Mouse (Mus musculus) heart, adult 18-20 months (tissue): ENCODE measurements around the gene Amdhd1. TPM values are rescaled to one million over a fixed set of nuclear protein-coding genes. Genes with fewer than 3 reads are reported as not detected.
"Not testable (repeated sequence)": the region's sequence is repeated elsewhere in the genome, so short reads cannot be mapped to it uniquely, and the experiment has no call there.

Source experiments
- DNase-seq, 2 experiments: peaks; one replicate each; pipeline ENCODE4 v3.0.0; 2021 to 2022; ENCODE audit warnings: mixed read lengths in 1 of 2
- long read RNA-seq, 2 experiments: library from polyadenylated mRNA; stranded (forward); transcript quantifications; one replicate each; pipeline ENCODE4 v2.0.0; 2021
- total RNA-seq, 2 experiments: library from RNA; stranded (reverse); gene quantifications; 2 replicates each; pipeline ENCODE4 v1.2.3; 2021

The Amdhd1 gene
- total RNA-seq = not detected
- long read RNA-seq, experiment 1 = 0 reads
- long read RNA-seq, experiment 2 = 0 reads

- DNase-seq = peak; percentile 83 to 85
Observed at GRCm38 (mm10) chr10:93539775-93540430, at the start of gene Amdhd1. TSS of gene Amdhd1 (minus strand) at chr10:93540033.

DNA sequence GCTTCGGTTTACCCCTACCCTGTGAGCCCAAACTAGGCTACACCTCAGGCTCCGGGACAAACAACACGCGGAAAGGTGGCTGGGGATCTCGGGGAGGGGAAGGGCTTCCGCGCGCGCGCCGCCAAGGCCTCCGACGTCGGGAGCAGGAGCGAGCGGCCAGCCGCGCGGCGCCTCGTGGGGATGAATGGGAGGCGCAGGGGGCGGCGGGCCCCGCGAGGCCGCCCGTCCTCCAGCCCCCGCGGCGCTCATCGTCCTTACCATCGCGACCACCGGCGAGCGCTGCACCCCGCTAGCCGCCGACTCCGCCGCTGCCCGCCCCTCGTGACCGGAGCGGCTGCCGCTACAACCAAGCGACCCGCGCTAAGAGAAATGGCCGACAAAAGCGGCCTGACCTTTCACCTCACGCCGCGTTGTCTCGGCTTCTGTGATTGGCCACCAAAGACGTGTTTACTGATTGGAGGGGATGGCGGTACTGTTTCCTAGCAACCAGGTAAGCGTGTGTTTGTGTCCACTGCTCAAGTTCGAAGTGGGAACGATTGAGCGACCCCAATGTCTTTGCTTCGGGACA, 49.5 kb upstream of the Amdhd1 start, which contains the start of gene Snrpf:
Gene Snrpf (minus strand): TSS at position 426 of the 568 bp plus-strand sequence.
- peak; percentile 94 to 98 for DNase-seq

DNA sequence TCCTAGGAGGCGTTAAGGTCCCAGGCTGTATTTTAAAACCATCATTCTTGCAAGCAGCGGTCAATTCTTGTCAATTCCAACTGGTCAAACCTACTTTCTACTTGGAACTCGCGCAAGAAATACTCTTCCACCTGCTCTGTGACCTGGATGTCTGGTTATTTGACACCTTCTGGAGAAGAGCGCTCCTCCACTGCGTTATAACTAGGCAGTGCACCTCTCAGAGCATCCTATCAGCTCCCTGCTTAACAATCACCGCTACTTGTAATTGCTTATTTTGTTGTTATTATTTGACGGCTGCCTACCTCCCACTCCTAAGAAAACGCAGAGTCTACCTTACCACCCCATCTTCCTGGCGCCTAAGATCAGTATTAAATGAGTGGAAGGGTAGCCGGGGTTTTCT, 49.0 kb upstream of the Amdhd1 start:
- peak in 1 of 2 experiments; percentile 10 for DNase-seq

DNA sequence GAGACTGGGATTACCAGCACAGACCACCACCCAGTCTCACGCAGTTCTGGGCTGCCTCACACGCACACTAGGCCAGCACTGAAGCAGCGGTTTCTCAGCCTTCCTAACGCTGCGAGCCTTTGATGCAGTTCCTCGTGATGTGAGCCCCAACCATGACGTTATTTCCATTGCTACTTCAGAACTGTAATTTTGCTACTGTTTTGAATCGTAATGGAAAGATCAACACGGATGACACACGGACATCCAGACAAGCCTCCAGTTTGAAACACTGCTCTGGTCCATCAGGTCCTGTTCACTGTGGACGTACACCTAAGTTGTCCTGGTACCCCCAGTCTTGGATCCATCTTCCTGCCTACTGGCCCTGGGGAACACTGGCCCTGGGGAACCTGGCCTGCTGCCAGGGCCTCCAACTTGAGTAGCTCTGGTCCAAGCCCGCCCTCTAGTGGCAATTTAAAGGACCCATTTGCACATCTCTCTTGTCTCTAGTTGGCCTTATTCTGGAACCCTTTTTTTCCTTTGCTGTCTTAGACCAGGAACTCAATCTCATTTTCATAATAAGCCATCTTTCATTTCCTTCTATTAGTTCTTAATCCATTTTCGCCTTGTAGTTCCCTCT, 37.5 kb upstream of the Amdhd1 start:
- DNase-seq = peak; percentile 69 to 78

DNA sequence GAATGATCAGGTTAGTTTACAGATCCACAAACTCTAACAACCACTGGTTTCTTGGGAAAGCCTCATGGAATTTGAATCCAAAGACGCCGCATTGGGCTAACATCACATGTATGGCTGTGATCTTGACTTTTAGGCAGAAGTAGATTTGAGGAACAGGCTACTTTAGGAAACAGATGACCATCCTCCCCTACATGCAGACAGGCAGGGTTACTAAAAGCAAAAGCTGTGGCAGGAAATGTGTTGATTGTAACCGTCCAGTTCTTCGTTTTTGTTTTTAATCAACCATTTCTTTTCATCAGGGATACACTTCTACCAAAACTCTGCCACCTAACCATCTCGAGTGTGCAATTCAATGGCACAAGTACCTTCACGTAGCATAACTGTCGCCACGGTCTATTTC, 36.1 kb upstream of the Amdhd1 start:
- DNase-seq = no peak

- no peak for DNase-seq
Observed at GRCm38 (mm10) chr10:93574966-93575365, 35.1 kb upstream of the Amdhd1 start.

GRCm38 (mm10) chr10:93572209-93572608, 32.4 kb upstream of the Amdhd1 start:
- DNase-seq = no peak

DNA sequence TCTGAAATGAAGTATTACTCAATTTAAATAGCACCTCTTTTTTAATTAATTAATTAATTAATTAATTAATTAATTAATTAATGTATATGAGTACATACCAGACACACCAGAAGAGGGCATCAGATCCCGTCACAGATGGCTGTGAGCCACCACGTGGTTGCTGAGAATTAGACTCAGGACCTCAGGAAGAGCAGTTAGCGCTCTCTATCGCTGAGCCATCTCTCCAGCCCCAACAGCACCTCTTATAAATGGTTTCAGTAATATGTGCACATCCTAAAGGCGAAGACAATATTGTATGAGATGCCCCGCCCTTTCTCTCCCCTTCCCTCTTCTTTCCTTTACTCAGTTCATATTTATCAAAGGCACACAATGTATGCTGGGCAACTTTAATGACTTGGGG, 28.8 kb upstream of the Amdhd1 start:
- DNase-seq = no peak

DNA sequence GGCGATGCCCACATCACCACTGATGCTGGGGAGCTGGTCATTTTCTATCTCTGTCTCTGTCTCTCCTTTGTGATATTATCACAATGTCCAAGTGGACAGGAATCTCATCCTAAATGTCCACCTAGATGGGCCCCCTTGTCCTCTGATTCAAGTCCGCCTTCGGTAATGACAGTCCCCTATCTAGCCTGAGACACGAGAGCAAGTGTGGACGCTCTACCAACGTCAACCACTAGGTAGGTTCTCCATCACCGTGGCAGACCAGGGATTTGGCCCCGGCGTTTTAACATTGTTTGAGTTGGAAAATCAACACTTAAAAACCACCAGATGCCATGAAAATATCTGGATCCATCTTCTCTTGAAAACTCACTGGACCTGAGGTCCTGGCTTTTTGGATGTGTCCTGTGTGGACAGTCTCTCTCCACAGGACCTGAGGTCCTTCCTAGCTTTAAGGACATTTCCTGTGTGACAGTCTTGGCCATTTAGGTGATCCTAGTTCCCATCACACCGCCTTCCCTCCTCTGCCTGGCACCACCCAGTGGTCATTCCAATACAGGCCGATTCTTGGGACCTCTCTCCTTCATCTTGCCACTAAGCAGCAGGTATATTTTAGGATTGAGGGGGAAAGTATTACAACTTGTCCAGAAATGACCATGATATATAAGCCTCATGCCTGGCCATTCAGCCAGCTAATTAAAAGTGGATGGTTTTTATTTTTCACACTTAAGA, 28.2 kb upstream of the Amdhd1 start:
- no peak for DNase-seq

DNA sequence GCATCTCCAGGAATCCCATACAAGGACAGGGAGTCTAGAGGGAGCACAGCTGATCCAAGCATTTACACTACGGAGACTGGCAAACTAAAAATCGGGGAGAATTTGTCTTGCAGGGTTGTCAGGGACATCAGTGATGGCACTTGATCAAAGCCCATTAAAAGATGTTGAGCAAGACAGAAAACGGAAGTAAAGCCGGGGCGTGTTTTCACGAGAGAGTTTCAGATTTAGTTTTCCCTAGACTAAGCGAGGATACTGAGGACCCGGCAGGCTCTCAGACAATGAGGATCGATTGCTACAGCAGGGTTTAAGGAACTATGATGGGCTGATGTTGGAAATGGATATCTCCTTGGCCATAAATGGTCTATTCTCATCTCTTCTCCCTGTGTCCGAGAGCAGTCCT, 27.2 kb upstream of the Amdhd1 start:
- DNase-seq = no peak

- no peak for DNase-seq
Observed at GRCm38 (mm10) chr10:93564518-93565090, 24.8 kb upstream of the Amdhd1 start.

DNA sequence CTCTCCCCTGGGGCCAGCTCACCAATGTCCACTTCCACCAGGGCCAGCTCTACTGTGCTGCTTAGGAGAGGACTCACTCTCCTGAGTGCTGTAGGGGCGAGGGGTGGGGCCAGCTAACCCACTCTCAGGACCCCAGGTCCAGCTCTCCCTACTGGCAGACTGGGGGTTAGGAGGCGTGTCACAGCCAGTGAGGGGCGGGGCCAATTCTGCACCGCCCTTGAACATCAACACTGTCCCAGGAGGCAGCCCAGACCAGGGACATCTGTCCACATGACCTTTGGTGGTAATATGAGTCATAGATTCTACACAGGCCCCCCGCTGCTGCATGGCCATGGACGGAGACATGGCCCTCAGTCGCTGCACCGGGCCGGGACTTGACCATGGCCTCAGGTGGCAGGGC, 20.0 kb upstream of the Amdhd1 start:
- DNase-seq = no peak

DNA sequence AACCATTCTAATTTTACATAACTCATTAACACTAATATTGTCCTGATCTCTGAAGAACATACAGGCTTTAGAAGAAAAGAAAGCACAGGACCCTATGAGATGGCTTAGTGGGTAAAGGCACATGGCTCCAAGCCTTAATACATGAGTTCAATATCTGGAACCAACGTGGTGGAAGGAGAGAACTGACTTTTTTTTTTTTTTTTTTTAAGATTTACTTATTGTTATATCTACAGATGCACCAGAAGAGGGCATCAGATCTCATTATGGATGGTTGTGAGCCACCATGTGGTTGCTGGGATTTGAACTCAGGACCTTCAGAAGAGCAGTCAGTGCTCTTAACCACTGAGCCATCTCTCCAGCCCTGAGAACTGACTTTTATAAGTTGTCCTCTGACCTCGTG, 18.1 kb upstream of the Amdhd1 start:
- DNase-seq = not testable (repeated sequence)

GRCm38 (mm10) chr10:93552596-93552995, 12.8 kb upstream of the Amdhd1 start:
- DNase-seq = no peak

- DNase-seq = no peak
Observed at GRCm38 (mm10) chr10:93549821-93550220, 10.0 kb upstream of the Amdhd1 start.

GRCm38 (mm10) chr10:93548991-93549390, 9.2 kb upstream of the Amdhd1 start:
- DNase-seq = peak; percentile 60 to 87

DNA sequence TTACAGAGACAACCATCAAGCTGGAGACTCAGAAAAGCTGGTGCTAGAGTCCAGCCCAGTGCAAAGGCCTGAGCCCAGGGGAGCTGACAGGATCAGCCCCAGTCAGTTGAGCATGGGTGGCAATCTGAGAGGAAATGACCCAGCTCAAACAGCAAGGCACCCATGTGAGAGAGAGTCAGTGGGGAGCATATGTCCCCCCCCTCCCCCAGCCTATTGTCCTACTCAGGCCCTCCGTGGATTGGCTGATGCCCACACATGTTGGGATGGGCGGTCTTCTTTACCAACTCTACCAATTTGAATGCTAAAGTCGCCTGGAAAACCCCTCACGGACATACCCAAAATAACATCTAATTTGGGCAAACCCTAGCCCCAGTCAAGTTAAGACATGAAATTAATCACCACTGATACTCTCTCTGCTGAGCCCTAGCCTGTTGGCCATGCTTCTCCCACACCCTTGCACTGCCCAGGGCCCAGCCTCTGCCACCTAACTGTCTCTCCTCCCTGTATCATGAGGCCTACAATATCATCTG, 8.0 kb upstream of the Amdhd1 start:
- DNase-seq = no peak

- DNase-seq = no peak
Observed at GRCm38 (mm10) chr10:93544172-93544571, 4.3 kb upstream of the Amdhd1 start.

- DNase-seq = no peak
Observed at GRCm38 (mm10) chr10:93543176-93543575, 3.3 kb upstream of the Amdhd1 start.

- DNase-seq = no peak
Observed at GRCm38 (mm10) chr10:93542356-93542755, 2.5 kb upstream of the Amdhd1 start.

DNA sequence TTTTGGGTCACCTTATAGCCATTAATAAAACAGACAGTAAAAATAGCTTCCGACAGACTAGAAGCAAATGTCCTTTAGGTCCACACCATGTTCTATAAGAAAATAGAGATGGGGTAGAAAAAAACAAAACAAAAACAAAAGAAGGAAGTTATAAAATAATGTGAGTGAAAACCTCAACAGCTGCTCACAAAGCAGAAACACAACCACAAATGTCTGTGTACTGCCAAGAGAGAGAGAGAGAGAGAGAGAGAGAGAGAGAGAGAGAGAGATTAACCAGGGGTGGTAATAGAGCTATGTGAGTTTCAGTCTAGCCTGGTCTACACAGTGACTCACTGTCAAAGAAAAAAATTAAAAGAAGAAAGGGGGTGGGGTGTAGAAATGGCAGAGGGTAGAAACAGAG, 1.8 kb upstream of the Amdhd1 start:
- no peak for DNase-seq
